Mouse (Mus musculus) frontal cortex, postnatal 25 days (tissue): ENCODE data around the gene Syne1.

Experiments used
- DNase-seq, 2 experiments: peaks; one replicate each; pipeline ENCODE4 v3.0.0; 2022; ENCODE audit warnings: low spot score in 2 of 2

The Syne1 gene

DNA sequence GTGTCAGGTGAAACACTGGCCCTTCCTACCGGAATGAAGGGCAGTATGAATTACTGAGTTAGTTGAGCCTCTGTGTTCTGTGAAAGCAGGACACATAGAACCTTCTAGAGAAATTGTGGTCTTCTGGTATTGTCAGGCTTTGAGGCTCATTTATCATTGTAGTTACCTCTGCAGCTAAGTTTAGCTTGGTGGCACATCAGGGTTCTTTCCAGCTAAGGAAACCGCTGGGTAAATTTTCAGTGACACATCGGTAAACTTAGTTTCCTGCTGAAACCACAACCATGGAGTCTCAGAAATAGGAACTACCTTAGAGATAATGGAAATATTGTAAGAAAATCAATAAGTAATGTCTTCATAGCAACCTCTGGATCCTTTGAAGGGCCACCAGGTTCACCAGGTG lies 573.9 kb downstream of the Syne1 start:
- DNase-seq = no peak

DNA sequence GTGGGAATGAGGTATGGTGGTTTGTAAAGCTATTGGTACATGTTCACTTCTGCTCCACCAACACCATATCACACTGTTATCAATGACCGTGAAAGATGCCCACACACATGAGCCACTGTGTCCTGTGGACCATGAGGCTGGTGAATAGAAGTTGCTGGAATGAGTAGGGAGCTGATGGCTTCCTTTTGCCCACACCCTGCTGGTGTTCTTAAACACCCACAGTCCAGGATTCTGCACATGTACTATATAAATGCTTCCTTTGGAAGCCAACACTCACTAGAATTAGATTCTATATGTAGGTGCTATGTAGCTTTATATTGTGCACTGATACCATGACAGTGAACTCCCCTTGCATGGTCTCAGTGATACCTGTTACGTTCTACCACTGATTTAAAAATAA lies 574.7 kb downstream of the Syne1 start:
- no peak for DNase-seq

DNA sequence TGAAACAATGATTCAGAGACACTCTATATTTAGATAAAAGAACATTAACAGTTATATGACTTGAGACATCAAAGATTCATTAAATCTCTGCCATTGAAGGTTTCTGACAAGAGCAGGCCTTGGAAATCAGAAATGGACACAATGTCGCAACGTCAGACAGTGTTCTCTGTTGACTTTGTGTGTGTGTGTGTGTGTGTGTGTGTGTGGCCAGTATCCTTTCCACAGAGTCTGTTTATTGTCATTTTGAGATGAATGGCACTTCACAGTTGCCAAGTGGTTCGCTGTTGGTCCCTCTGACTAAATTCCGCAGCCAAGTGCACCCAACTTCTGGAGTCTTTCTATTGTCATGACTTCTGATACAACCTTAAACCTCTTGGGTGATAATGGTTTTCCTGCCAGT lies 577.0 kb downstream of the Syne1 start:
- DNase-seq = no peak

DNA sequence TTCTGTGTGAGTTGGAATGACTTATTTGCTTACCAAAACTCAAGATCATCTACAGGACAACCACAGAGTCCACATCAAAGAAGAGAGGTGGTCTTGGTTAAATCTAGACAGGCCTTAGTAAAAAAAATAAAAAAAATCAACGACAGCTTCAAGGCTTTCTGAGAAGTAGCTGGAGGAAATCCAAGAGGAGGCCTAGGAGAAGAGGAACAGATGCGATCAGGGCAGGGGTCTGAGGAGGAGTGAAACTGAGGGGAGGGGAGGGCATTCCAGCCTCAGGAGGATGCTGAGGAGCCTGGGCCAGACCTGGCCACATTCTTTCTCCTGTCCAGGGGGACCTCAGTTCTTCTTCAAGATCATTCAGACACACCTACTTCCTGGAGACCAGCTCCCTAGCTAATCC lies 579.3 kb downstream of the Syne1 start:
- no peak for DNase-seq

DNA sequence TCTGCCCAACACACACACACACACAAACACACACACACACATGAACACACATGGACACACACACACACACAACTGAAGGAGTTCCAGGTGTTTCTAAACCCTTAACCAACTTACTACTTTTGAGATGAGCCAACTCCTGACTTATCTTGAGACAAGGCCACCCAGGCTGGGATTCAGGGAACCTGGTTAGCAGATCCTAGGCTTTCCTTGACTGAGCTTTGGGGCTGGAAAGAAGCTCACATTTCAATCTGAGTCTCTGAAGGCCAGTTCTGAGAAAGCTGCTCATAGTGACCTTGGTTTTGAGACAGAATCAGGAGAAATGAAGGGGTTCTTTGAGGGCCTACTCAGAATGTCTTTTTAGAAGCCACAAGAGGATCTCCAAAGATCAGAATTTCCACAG lies 579.7 kb downstream of the Syne1 start:
- DNase-seq = no peak

DNA sequence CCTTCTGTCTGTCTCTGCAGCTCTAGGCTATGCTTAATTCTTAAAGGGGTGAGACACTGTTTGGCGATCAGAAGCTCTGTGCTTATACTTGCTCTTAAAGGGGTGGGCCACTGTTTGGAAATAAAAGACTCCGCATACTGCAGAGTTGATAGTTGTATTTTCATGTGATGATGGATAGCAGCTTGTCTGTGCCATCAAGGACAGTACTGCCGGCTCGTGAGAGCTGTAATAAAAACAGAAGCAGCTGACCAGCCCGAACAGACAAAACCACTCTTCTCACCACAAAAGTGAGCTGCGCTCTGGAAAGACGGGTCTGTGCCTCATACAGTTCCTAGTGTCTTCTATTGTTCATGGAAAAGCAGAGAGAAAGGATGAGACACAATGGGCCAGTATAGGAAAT lies 580.1 kb downstream of the Syne1 start:
- DNase-seq = no peak
